Mouse (Mus musculus) hindbrain, embryonic 15.5 days (tissue): ENCODE data around the gene Ostc. TPM values are rescaled to one million over a fixed set of nuclear protein-coding genes. Genes with fewer than 3 reads are reported as not detected.

Experiments used
- ATAC-seq: fragments of 200-750 bp; cut with Nextera tagmentation; 2 replicates; pipeline ENCODE4 v1.8.0; 2017; ENCODE audit warnings: low read depth, moderate number of reproducible peaks, moderate TSS enrichment; ENCODE audit not compliant: low FRiP score
- H3K27ac ChIP-seq: fragments of 300-500 bp; sonication (generic); replicated peaks from 2 replicates; pipeline ENCODE4 v1.5.1; 2015; ENCODE audit warnings: mild to moderate bottlenecking, inconsistent platforms
- H3K27me3 ChIP-seq: fragments of 300-500 bp; sonication (generic); 2 replicates; pipeline ENCODE4 v1.6.1; 2015; ENCODE audit warnings: control low read depth, inconsistent platforms
- H3K36me3 ChIP-seq: fragments of 300-500 bp; sonication (generic); 2 replicates; pipeline ENCODE4 v1.6.1; 2015; ENCODE audit warnings: control low read depth, inconsistent platforms
- H3K4me1 ChIP-seq: fragments of 300-500 bp; sonication (generic); replicated peaks from 2 replicates; pipeline ENCODE4 v1.6.1; 2015; ENCODE audit warnings: control low read depth, inconsistent platforms
- H3K4me2 ChIP-seq: fragments of 300-500 bp; sonication (generic); 2 replicates; pipeline ENCODE4 v1.6.1; 2015; ENCODE audit warnings: moderate library complexity, mild to moderate bottlenecking, inconsistent platforms
- H3K4me3 ChIP-seq: fragments of 300-500 bp; sonication (generic); 2 replicates; pipeline ENCODE4 v1.5.1; 2015; ENCODE audit warnings: mild to moderate bottlenecking, inconsistent platforms
- H3K9ac ChIP-seq: fragments of 300-500 bp; sonication (generic); 2 replicates; pipeline ENCODE4 v1.6.1; 2015; ENCODE audit warnings: inconsistent platforms
- H3K9me3 ChIP-seq: fragments of 300-500 bp; sonication (generic); 2 replicates; pipeline ENCODE4 v1.6.1; 2016; ENCODE audit warnings: control low read depth, inconsistent platforms
- WGBS: fragments of 180-500 bp; shearing (Covaris S2); methylation state at CpG from one replicate; pipeline ENCODE4 v1.1.7; 2015; 5-methylcytosine and 5-hydroxymethylcytosine counted together
- polyA plus RNA-seq: library from polyadenylated mRNA; unstranded; fragments of >200 nt; fragmentation: Nextera tagmentation; extraction: Ambion mirVana; gene quantifications from 2 replicates; pipeline ENCODE4 v1.2.1, GENCODE M21; 2015

The Ostc gene
- 192 and 206 TPM in 2 replicates for polyA plus RNA-seq

DNA sequence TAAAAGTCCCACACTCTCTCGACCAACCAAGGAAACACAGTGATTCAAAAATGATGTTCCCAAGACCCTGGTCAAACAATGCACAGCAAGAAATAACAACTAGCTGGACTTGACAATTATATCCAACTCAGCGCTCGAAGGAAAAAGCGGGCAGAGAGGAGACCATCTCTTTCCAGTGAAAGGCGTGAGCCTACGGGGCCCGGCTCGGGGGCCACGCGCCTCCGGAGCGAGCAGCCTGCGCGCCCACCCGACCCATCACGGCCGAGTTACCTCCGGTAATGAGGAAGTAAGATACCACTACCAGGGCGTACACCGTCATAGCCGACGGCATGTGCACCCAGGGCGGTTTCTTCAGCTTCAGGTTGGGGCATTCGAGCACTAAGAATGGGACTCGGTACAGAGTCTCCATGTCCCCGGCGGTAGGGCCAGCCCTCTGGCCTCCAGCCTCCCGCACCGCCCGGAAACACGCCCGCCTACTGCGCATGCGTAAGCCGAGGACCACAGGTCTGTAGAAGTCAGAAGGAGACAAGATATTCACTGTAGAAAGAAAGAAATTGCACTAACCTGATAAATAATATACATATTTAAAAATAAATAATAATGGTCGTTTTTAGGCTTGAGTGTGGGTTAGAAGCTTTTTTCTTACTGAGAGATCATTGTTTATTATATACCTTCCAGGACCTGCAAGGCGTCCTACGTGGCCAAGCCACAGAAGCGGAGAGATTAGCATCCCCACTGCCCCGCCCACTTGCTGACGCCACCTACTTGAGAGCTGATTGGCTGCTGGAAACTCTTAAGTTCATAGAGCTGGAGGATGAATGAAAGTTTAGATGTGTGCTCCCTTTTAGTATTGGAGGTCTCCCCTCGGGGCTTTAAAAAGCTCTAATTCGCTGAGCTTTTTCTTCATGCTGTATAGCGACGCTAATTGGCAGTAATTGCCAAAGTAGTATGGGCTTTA, at the start of gene Ostc:
Ostc (minus strand) TSS at position 478 of the 958 bp plus-strand sequence.
- no peaks in the 10 kb centered on the region for H3K9me3 ChIP-seq
- H3K4me3 ChIP-seq = peak within 1 kb of the TSS; percentile 77
- peaks cover 26% of the 10 kb centered on the region for H3K4me1 ChIP-seq
- peak within 1 kb of the TSS; percentile 84 for H3K9ac ChIP-seq
- peak; percentile 97 for ATAC-seq
- H3K27me3 ChIP-seq = no peaks in the 10 kb centered on the region
- 0 out of 2 replicates have a peak, but pooled peaks cover 2% of the 10 kb centered on the region for H3K36me3 ChIP-seq
- H3K27ac ChIP-seq = peak within 1 kb of the TSS; percentile 87
- under 1% methylated on average over 45 of the region's 45 CpGs for WGBS
- H3K4me2 ChIP-seq = peak within 1 kb of the TSS; percentile 82

DNA sequence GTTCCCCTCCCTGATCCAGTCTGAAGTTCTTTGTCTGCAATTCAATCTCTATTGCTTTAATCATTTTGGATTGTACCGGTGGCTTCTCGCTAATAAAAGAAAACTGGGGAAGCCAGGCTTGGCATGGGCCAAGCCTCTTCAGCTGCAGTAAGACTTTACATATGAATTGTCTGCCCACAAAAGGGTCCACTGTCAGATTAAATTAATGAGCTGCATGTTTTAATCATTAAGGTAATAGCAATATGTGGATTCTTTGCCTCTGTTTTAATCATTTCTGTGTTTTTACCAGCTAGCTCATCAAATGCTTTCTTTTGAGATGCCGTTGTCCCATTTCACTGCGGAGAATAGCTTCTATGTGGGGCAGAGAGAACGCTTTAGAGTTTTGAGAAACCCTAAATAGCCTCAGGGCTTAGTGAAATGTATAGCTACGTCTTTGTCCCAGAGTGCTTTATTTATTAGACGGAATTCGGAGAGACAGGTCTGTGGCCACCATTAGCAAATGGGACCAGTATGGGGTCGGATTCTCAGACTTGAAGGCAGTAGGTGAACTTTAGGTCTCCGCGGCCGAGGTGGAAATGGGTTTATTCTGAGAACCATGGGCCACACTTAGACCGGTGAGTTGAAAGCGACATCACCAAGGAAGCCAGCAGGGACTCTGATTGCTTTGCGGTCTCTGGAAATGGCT, 49.1 kb upstream of the Ostc start:
- peaks cover 10% of the 10 kb centered on the region for H3K4me1 ChIP-seq
- no peaks in the 10 kb centered on the region for H3K9me3 ChIP-seq
- no peak for ATAC-seq
- no peak overlapping the region for H3K4me3 ChIP-seq
- no peaks in the 10 kb centered on the region for H3K27me3 ChIP-seq
- H3K36me3 ChIP-seq = no peaks in the 10 kb centered on the region
- 0 out of 2 replicates have a peak overlapping the region, but pooled peaks have one; percentile 9 for H3K9ac ChIP-seq
- peak overlapping the region; percentile 18; the same call in 1 of the 2 replicates for H3K4me2 ChIP-seq
- WGBS = 48% methylated on average over 15 of the region's 15 CpGs
- no peak overlapping the region for H3K27ac ChIP-seq

DNA sequence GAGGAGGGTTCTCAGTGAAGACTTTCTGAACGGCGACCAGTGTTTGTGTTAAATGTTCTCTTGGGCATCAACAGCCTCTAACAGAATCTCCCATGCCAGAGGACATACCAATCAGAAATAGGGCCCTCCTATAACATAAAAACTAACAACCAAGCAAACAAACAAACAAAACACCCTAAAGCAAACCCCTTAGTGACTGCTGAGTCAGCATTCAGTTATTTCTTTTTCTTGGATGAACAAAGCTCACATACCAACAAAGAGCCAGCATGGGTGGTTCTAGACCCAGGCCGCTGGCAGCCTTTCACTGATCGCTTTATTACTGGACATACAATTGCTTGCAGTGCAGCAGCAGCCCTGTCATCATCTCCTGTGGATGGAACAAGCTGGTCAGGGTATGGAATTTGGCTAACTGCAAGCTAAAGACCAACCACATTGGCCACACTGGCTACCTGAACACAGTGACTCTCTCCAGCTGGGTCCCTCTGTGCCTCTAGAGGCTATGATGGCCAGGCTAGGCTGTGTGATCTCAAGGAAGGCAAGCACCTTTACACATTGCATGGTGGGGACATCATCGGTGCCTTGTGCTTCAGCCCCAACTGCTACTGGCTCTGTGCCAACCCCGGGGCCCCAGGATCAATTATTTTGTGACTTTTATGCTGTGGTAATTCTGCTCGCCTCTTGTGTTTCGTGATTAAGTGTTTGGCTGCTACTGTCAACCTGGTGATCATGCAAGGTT, 48.0 kb upstream of the Ostc start:
- H3K27ac ChIP-seq = no peak overlapping the region
- 66% methylated on average over 8 of the region's 8 CpGs for WGBS
- no peak overlapping the region for H3K4me3 ChIP-seq
- H3K4me1 ChIP-seq = peaks cover 10% of the 10 kb centered on the region
- H3K27me3 ChIP-seq = no peaks in the 10 kb centered on the region
- no peak for ATAC-seq
- no peak overlapping the region for H3K9ac ChIP-seq
- no peaks in the 10 kb centered on the region for H3K9me3 ChIP-seq
- no peaks in the 10 kb centered on the region for H3K36me3 ChIP-seq
- no peak overlapping the region for H3K4me2 ChIP-seq

DNA sequence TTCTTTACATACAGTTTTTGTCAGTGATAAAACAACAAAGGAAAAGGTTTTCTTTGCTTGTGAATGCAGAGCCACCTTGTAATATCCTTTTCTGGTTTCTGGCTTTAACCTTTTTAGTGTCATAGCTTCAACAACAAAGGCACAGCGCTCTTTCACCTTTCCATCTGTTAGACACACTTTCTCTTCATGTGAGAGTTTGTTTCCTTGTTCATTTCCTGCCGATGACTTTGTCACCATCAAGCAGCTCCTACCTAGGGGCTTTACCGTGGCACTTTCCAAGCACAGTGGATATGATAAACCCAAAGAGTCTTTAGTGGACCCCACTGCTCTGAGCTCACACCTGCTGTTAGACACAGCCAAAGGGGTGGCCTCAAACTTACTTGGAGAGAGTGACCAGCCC, 40.0 kb upstream of the Ostc start:
- no peak overlapping the region for H3K27ac ChIP-seq
- H3K9ac ChIP-seq = no peak overlapping the region
- WGBS = 91% methylated on average over 3 of the region's 3 CpGs
- H3K4me3 ChIP-seq = no peak overlapping the region
- H3K36me3 ChIP-seq = no peaks in the 10 kb centered on the region
- no peak for ATAC-seq
- no peaks in the 10 kb centered on the region for H3K27me3 ChIP-seq
- H3K4me1 ChIP-seq = peaks cover 13% of the 10 kb centered on the region
- H3K9me3 ChIP-seq = no peaks in the 10 kb centered on the region
- no peak overlapping the region for H3K4me2 ChIP-seq

DNA sequence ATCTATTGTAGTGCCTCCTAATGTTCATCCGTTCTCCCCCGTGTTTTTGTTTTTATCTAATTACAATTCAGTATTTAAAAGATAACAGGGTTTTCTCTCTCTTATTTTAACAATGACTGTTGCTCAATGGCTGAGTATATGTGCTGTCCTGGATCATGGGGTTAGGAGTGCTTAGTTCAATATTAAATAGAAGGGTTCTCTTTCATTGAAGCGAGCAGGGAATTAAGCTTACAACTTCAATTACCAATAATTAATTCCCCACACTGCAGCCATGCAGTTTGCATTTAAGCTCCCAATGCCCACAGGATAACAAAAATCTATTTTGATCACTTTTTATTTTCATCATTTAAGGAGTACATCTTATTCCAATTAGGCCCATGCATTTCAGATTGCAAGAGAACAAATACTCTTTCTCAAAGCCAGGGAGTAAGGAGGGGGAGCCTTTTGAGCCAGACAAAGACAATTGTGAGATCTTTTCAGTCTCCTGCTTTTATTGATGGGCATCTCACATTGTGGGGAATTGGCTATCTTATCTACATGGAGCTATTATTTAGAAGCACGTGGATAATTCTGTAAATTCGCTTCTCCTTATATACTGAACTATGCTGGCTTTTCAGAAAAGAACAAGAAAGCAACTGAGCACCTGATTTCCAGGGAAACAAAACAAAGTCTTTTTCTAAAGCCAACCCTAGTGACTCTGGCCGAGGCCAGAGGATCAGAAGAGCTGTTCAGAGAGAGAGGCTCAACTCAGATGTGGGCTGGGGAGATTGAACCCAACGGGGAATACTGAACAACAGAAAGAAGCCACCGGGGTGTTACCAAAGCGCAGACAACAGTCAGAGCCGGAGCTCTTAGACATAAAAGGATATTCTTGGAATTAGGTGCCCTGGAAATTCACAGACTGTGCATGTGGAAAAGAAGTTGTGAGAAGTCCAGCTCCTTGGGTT, 37.7 kb upstream of the Ostc start:
- no peak overlapping the region for H3K4me2 ChIP-seq
- H3K9ac ChIP-seq = no peak overlapping the region
- H3K4me3 ChIP-seq = no peak overlapping the region
- no peaks in the 10 kb centered on the region for H3K27me3 ChIP-seq
- WGBS = 31% methylated on average over 10 of the region's 10 CpGs
- no peak for ATAC-seq
- H3K27ac ChIP-seq = no peak overlapping the region
- no peaks in the 10 kb centered on the region for H3K9me3 ChIP-seq
- no peaks in the 10 kb centered on the region for H3K36me3 ChIP-seq
- peaks cover 13% of the 10 kb centered on the region for H3K4me1 ChIP-seq

DNA sequence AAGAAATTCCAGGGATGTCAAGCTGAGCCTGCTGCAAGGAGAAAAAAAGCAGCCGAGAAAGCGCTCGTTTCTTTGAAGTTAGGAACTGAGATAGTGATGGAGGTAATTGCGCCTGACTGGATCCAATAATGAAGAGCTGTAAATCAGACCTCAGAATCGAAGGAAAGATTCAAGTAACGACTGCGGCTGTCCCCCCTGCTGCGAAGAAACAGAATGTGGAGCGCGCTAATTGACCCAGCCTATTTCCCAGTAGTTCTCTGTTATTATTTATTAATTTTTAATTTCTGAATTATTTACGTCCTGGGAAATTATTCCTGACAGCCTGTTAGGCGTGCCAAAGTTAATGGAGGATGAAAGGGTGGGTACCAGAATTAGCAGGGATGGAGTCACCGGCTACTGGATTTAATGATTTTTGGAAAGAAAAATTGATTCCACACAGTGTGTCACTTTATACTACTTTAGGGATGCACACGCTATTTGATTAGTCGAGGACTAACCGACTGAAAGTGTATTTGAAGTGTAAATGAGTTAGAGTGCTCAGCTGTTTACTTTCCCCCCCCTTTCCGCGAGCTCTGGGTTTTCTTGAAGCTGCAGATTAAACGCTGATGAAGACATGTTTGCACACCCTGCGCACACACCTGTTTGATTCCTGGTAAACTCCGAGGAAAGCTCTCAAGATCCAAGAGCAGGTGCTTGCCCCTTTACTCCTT, 28.6 kb upstream of the Ostc start:
- H3K4me2 ChIP-seq = peak overlapping the region; percentile 28
- no peak overlapping the region for H3K9ac ChIP-seq
- H3K27me3 ChIP-seq = no peaks in the 10 kb centered on the region
- H3K27ac ChIP-seq = no peak overlapping the region
- ATAC-seq = peak; percentile 51
- no peak overlapping the region for H3K4me3 ChIP-seq
- peaks cover 13% of the 10 kb centered on the region for H3K4me1 ChIP-seq
- 44% methylated on average over 21 of the region's 21 CpGs for WGBS
- no peaks in the 10 kb centered on the region for H3K9me3 ChIP-seq
- H3K36me3 ChIP-seq = no peaks in the 10 kb centered on the region

DNA sequence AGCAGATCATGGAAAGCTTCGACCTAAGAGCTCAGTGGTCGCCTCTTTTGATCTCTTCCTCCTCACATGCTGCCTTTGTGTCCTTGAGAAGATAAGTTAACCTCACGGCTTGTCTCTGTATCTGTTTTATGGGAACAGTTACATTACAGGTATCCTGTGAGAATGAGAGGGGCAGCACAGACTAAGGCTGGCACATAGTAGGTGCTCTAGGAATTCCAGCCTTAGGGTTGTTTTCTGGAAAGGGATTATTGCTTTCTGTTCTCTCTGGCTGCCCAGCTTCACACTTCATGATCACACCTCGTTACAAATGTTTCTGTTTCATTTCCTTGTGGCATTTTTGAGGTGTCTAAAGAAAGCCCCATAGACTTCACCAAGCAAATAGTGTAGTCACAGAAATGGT, 27.5 kb upstream of the Ostc start:
- peaks cover 13% of the 10 kb centered on the region for H3K4me1 ChIP-seq
- H3K4me3 ChIP-seq = no peak overlapping the region
- no peak overlapping the region for H3K9ac ChIP-seq
- ATAC-seq = no peak
- 71% methylated on average over 4 of the region's 4 CpGs for WGBS
- H3K36me3 ChIP-seq = no peaks in the 10 kb centered on the region
- no peaks in the 10 kb centered on the region for H3K9me3 ChIP-seq
- 0 out of 2 replicates have a peak overlapping the region, but pooled peaks have one; percentile 20 for H3K27ac ChIP-seq
- no peaks in the 10 kb centered on the region for H3K27me3 ChIP-seq
- H3K4me2 ChIP-seq = no peak overlapping the region

DNA sequence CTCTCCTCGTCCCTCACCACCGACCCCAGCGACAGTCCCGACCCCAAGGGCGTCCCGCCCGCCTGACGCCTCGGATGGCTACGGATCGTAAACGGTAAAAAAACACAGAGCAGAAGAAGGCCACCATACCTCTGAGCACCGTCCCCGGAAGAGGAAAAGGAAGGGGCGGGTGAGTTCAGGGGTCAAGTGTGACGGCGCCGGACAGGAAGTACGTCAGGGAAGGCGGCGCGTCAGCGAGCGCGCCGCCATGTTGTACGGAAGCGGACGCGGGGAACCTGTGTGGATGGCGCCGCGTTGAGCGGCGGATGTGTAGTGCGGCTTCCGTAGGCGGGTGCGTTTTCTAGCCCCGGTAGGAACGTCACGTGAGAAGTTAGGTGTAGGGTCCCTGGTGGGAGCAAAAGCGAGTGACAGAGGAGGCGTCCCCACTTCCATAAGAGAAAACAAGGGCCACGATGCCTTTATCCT, 21.0 kb upstream of the Ostc start, which contains the start of gene Rpl34:
Rpl34 (minus strand) TSS at position 210 of the 465 bp plus-strand sequence.
- no peaks in the 10 kb centered on the region for H3K27me3 ChIP-seq
- H3K9ac ChIP-seq = peak within 1 kb of the TSS; percentile 90
- H3K36me3 ChIP-seq = peaks cover 34% of the 10 kb centered on the region
- H3K4me2 ChIP-seq = peak within 1 kb of the TSS; percentile 61
- peak; percentile 99 for ATAC-seq
- WGBS = under 1% methylated on average over 45 of the region's 45 CpGs
- H3K4me3 ChIP-seq = peak within 1 kb of the TSS; percentile 81
- H3K9me3 ChIP-seq = no peaks in the 10 kb centered on the region
- peaks cover 22% of the 10 kb centered on the region for H3K4me1 ChIP-seq
- peak within 1 kb of the TSS; percentile 88 for H3K27ac ChIP-seq

DNA sequence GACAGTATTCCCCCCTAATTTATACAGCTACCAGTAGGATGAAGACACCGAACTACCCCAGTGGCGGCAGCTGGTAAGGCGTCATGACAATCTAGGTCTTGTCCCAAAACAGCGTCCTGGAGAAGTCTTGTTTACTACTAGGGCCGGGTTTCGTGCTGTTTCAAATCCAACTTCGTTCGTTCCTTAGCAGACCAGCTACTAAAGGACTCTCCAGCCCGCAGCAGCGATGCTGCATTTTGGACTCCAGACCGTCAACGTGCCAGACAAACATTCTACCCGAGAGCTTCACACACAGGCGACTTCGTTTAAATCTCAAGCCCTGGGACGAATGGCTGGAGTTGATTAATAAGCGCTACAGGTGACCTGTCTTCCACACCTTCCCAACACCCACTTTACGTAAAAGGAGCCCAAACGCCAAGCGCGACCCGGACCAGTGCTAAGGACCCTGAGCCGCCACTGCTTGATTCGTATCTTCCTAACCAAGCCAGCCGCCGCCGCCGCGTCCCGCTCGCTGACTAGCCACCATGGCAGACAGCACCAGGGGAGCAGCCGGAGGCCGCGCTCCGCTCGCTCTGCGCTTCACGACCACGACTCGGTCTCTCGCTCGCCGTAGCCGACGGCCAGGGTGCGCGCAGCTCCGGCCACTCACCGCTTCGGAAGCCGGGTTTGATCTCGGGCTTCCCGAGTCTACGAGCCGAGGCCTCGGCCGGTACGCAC, 20.4 kb upstream of the Ostc start:
- Histone ChIP-seq H3K4me1 (peaks cover 22% of the 10 kb centered on the region), H3K27ac (peak overlapping the region; percentile 88), H3K4me3 (peak overlapping the region; percentile 81), H3K9me3 (no peaks in the 10 kb centered on the region), H3K36me3 (peaks cover 34% of the 10 kb centered on the region), H3K4me2 (peak overlapping the region; percentile 61), H3K27me3 (no peaks in the 10 kb centered on the region), H3K9ac (peak overlapping the region; percentile 90)
- WGBS = under 1% methylated on average over 58 of the region's 58 CpGs
- ATAC-seq = no peak; the same call in 1 of the 2 replicates

DNA sequence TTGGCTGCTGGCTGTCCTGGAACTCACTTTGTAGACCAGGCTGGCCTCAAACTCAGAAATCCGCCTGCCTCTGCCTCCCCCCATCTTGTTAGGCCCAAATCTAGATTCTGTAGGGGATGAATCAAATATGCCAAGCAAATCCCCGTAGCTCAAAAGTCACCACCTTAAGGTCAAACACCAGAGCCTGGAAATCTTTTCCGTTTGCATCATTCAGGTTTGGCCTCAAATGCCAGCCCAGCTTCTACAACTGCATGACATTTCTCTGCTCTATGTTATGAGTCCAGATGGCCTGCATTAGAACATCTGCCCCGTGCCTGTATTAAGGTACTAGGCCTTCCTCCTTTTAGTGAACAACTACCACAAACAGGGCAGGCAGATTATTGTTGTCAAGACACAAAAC, 18.4 kb upstream of the Ostc start:
- Histone ChIP-seq H3K4me2 (no peak overlapping the region), H3K27me3 (no peaks in the 10 kb centered on the region), H3K27ac (no peak overlapping the region), H3K9ac (no peak overlapping the region), H3K9me3 (no peaks in the 10 kb centered on the region), H3K4me3 (no peak overlapping the region), H3K4me1 (peaks cover 22% of the 10 kb centered on the region), H3K36me3 (peaks cover 34% of the 10 kb centered on the region)
- WGBS = 92% methylated on average over 4 of the region's 4 CpGs
- no peak for ATAC-seq
